Mouse (Mus musculus): Measurements from ENCODE around the gene Fam19a3.

GRCm38 (mm10) chr3:104729270-104729839 lies 52.3 kb downstream of the Fam19a3 start:
- no peak for TF ChIP-seq CTCF (IDR thresholded peaks at IDR 0.05; ENCODE audit: extremely low read depth, insufficient read length, insufficient replicate concordance, low read depth, low read length)
- TF ChIP-seq POLR2A (IDR thresholded peaks at IDR 0.05; ENCODE audit: low read depth, low read length) = no peak
